Mouse (Mus musculus) MEL-GATA-1-ER (cell line): ENCODE results near the gene Tbcb.
"Not testable (repeated sequence)": the region's sequence is repeated elsewhere in the genome, so short reads cannot be mapped to it uniquely, and the experiment has no call there.

Experiments used
- DNase-seq: peaks from one replicate; pipeline ENCODE4 v3.0.0-alpha.2; 2012; ENCODE audit warnings: low read depth; ENCODE audit errors: extremely low read depth

Gene Tbcb

DNA sequence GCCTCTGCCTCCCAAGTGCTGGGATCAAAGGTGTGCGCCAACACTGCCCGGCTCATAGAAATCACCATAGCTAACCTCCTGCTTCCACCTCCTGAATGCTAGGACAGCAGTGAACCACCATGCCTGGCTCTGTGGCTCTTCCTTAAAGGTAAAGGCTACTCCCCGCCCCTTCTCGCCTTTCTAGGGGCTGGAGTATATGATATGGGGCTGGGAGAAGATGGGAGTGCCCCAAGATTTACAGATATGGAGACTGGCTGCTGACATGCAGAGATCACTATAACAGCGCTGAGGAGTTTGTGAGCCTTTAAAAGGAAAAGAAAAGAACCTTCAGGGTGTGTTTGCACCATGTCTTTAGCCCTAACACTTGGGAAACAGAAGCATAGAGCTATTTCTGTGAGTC is 9.9 kb downstream of the Tbcb start:
- no peak for DNase-seq

DNA sequence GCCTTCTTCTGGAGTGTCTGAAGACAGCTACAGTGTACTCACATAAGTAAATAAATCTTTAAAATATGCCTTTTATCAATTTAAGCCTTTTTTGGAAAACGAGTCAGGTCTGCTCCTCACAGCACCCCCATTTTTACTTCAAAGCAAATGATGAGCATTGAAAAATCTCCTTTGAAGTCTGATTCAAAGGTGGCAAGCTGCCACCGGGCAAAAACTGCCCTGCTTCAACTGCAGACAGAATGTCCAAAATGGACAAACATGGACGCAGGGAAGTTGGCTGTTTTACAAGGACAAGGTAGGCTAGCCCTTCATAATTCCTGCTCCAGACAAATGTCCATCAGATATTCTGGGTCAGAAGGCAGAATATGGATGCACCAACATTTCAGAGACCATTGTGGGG is 10.6 kb downstream of the Tbcb start:
- DNase-seq: no peak

DNA sequence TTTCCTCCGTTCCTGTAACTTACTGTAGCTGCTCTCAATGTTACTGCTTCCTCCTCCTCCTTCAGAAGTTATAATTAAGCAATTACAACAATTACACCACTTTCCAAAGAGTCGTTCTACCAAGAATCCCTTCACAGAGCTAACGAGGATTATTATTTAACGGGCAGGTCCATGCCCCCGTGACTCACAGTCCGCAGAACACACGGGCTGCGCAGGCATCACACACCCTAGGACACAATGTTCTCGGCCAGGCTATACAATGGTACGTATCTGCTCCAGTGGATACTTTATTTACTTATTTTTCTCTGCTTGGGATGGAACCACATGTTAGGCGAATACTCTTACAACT is 12.1 kb downstream of the Tbcb start:
- DNase-seq: no peak

DNA sequence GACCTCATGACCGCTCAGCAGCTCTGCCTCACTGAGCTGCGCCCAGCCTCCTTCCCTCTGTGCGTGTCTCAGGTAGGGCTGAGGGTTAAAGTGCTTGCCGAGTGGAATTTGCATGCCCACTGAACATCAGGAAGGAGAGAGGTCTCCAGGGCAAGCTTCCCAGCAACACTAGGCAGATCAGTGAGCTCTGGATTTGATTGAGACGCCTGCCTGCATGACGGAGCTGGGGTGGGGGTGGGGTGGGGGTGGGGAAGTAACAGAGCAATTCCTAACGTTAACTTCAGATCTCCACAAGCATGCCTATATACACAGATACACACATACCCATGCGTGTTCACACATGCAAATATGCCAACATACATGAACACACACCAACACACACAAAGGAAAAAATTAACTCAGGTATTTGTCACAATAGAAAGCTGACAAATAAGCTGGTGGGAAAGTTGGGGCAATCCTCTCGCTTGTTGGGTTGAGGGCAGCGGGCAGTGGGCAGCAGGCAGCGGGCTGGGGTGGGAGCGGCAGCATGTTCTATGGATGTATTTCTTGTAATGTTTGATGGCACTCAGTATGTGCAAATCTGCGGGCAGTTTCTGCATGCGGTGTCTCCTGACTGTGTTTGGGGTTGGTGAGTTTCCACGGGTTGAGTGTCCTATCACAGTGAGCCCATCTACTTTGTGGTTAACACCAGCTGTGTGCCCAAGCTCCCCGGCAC is 12.6 kb downstream of the Tbcb start:
- no peak for DNase-seq

DNA sequence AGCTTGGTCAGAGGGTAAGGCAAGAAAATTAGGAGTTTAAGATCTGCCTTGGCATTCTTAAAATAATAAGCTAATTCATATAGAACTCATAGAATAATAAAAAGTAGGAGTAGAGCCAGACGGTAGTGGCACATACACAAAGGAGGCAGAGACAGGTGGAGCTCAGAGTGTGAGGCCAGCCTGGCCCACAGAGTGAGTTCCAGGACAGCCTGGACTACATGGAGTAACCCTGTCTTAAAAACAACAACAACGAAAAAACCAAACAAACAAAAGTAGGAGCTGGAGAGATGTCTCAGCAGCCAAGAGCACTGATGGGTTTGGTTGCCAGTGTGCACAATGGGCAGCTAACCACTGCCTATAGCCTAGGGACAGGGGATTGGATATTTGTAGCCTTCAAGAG is 14.8 kb downstream of the Tbcb start:
- DNase-seq: no peak

DNA sequence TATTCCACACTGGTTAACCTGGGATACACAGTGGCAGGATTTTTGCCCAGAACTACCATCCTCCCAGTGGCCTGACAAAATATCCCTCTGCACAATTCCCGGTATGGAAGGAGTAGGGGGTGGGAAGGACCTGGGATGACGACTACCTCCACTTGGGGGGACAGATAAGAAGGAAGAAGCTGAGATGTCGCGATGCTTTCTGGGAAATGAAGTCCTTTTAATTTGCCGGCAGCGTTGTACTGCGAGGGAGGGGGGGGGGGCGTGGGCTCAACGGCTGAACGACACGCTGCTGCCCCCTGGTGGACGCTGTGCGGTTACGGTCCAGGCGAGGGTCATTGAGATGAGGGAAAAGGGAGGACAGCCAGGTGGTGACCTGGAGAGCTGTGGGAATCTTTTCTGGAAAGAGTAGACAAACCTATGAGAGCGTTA is 15.3 kb downstream of the Tbcb start:
- DNase-seq: peak; percentile 59

DNA sequence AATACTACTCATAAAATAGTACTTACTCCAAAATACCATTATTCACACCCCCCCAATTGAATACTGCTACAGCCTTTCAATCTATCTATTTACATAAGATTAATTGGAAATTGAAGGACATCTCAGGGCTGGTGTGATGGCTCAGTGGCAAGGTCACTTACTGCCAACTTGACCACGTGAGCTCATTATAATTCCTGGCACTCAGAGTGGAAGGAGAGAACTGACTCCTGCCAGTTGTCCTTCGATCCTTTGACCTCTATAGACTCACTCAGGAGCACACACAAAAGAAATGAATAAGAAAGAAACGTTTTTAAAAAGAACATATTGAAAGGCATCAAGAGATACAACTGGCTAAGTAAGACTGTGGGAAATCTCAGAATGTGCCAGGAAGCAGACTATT is 16.2 kb downstream of the Tbcb start:
- no peak for DNase-seq

DNA sequence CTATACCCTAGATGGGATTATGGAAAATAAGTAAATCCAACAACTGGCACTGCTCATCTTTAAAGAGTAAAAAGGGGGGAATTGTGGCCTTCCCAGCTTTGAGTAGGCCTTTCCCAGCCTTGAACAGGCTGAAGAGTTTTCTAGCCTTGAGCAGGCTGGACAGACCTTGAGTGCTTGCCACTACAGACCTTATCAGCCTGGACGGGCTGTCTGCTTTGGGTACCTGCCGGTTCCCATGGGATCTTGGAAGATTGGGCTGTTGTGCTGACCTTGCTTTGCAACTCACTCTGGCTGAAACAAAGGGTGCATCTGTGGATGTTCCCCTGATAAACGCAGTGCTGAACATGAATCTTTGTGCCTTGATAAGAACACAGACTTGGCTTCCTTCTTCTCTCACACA is 18.2 kb downstream of the Tbcb start:
- no peak for DNase-seq

DNA sequence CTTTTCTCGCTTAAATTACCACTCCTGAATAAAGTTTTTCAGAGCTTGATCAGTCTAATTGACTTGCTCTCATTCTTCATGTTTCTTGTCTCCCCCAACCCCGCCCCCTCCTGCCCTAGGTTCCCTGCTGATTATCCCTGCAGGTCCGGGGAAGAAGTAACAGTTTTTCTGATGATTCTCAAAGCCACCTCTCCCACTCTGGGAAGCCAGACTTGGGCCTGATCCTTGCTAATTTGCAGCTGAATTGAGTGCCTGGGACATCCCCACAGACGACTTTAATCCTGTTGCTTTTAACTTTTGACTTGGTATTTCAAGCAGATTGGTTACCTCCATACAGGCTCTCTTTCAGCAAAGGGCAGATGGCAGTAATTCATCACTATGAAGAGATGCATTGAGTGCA is 21.0 kb downstream of the Tbcb start:
- DNase-seq: no peak

DNA sequence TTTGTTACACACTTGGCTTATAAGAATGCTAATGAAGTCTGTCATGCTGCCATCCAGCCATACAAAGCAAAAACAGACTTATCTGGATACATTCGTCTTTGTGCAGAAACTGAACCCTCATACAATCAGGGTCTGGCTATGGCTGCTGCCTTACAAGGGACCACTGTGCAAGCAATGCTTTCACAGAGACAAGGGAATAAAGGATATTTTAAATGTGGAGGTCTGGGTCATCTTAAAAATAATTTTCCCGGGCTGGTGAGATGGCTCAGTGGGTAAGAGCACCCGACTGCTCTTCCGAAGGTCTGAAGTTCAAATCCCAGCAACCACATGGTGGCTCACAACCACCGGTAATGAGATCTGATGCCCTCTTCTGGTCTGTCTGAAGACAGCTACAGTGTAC is 25.7 kb downstream of the Tbcb start:
- not testable (repeated sequence) for DNase-seq

DNA sequence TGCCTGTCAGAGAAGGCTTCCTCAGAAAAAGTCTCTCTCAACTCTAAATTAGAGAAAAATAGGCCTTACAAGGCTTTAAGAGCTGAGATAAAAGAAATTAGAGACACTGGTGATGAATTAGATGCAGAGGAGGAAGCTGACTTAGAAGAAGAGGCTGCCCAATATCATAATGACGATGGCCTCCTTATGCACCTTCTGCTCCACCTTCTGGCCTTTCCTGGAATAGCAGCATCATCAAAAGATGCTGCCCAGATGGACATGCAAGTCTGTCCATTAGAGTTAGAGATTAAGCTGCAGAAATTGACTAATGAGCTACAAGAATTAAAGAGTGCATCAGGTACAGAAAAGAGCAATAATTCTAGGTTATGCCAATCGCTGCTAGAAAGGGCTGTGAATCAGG is 26.7 kb downstream of the Tbcb start:
- peak; percentile 64 for DNase-seq

DNA sequence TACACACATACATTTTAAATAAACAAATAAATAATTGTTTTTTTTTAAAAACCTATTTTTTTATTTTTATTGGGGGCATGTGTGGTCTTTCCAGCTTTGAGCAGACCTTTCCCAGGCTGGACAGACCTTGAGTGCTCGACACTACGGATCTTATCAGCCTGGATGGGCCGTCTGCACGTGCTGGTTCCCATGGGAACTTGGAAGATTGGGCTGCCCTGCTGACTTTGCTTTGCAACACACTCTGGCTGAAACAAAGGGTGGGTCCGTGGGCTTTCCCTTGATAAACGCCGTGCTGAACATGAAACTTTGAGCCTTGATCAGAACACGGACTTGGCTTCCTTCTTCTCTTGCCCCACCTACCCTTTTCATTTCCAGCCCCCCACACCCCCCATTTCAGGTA is 27.7 kb downstream of the Tbcb start:
- no peak for DNase-seq

DNA sequence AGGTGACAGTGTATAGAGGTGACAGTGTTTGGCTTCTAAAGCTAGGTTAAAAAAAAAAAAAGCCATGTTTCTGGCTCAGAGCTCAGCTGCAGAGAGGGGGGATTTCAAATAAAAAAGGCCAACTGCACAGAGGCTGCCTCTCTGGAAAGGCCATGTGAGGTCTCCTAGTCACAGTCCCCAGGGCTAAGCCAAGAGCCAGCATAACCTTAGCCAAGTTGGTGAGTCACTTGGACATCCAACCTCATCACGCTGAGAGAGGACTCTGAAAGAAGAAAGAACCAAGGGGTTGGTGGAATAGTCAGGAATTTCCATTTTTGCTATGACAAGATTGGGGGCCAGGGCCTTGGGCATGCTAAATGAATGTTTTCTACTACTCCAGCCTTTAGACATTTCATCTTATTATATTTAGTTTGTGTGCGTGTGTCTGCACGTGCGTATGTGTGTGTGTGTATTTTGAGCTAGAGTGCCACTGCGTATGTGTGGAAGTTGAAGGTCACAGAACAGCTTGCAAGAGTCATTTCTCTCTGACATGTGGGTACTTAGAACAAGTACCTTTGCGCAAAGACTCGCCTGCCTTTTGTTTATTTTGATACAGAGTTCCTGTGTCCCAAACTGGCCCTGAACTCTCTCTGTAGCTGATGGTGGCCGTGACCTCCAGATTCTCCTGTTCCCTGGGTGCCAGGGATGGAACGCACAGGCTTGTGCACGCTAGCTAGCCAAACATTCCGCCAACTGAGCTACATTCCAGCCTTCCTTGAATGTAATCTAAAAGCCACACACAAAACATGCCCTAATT is 29.0 kb downstream of the Tbcb start:
- DNase-seq: no peak

DNA sequence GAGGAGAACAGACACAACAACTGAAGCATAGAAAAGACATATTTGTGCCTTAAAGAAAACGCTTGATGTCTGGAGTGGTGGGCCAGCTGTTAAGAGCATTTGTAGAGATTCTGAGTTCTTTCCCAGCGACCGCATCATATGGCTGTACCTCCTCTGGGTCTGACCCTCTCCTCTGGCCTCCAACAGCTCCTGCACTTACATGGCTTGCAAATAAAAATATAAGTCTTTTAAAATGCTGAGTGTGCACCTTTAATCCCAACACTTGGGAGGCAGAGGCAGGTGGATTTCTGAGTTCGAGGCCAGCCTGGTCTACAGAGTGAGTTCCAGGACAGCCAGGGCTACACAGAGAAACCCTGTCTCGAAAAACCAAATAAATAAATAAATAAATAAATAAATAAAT is 31.4 kb downstream of the Tbcb start:
- not testable (repeated sequence) for DNase-seq

DNA sequence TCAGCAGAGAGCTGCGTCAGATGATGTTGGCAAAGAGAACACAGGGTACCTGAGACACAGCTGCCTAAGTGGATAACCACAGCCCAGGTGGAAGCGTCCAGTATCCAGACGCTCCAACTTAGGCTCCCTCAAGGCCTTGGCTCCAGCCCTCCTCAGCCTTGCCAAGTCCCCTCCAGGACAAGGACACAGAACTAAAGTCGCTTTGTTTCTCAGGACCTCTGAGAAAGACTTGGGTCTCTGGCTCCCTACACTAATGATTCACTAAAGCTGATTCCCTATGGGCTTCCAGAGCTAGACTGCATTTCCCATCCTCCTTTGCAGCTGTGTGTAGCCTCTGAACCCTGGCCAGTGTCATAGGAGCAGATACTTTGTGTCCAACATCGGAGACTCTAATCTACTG is 31.9 kb downstream of the Tbcb start:
- DNase-seq: no peak

DNA sequence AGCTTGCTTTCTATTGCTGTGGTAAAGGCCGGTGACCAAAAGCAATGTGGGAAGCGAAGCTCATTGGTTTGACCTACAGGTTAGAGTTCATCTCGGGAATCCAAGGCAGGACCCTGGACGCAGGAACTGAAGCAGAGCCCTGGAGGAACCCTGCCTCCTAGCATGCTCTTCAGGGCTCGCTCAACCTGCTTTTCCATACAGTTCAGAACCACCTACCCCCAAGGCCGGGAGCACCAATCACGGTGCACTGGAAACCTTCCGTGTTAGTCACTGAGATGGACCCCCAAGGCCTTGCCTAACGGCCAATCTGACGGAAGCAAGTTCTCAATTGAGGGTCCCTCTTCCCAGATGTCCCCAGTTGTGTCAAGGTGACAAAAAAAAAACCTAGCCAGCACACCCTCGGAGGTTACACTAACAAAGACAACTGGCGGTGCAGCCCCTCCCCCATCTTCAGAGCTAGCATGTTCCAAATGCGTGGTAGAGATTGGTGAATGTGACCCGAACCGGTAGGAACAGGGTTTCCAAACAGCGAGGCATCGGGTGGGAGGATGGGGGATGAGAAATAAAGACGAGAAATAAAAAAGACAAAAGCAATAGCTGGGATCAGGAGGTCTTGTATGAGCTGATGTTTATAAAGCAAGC is 32.5 kb downstream of the Tbcb start:
- DNase-seq: no peak

DNA sequence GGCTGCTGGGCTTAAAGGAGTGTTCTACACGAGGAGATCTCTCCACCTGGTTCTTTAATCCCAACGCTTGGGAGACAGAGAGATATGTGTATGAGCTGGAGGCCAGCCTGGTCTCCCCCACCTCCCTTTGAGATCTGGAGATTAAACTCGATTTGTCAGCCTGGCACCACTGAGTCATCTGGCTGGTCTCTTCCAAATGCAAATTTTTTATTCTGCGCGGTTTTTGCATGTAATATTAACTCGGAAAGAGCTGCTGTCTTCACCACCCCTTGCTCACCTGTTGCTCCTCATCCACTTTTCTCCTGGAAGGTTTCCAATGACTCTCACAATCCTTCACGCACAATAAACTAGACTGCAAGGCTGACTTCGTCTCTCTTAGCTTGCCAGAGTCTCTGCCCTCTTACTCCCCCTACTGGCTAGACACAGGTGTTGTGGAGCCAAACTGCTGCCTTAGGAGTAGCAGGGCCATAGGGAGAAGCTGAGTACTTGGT is 33.5 kb downstream of the Tbcb start, which contains the start of gene Capns1:
Capns1 (minus strand) TSS at position 331 of the 491 bp plus-strand sequence.
- peak; percentile 71 for DNase-seq

DNA sequence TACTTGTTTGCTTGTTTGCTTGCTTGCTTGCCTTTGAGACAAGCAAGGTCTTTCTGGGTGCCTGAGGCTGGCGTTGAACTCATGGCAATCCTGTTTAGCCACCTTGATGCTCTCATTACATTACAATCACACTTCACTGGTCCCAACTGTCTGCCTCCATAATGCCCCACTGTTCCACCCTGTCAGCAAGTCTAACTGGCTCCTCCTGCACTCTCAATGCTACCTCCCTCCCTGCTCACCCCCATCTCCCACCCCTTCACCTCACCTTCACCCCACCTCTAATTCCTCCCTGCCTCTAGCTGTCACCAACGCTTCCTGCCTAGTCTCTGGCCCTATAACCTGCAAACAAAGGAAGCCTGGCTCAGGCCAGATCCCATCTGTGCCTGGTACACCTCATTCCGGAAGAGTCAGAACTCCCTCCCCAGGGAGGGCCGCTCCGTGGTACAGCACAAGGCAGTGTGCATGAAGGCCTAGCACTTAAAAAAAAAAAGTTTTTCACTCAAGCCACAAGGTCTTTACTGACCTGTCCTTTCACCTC is 34.4 kb downstream of the Tbcb start:
- DNase-seq: no peak

DNA sequence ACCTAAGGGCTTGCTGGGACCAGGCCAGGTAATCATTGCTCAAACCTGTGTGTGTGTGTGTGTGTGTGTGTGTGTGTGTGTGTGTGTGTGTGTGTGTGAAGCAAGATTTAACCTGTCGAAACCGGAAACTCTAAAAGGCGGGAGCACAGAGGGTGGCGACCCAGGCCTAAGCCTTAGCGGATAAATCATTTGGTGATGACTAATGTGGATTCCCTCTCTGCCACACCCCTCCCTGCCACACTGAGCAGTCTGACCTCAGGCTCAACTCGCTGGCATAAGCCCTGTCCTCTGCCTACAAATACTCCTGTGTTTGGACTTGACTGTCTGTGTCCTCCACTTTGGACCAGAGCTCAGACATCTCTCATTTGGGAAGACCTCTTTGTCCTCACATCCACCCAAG is 35.9 kb downstream of the Tbcb start:
- DNase-seq: no peak

DNA sequence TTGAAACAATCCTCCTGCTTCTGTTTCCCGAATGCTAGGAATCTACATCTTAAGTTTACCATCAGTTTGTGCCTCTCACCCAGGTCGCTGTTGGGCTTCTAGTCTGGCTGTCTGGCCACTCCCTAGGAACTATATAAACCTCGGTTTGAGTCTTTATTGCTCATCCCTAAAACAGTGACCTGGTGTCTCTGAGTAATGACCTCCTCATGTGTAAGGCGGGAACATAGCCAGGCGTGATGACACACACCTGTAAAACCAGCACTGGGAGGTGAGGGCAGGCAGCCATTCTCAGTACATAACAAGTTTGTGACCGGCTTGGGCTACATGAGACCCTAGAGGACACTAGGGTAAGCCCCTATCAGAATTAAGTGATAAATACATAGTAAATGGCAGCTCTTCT is 36.6 kb downstream of the Tbcb start:
- no peak for DNase-seq

DNA sequence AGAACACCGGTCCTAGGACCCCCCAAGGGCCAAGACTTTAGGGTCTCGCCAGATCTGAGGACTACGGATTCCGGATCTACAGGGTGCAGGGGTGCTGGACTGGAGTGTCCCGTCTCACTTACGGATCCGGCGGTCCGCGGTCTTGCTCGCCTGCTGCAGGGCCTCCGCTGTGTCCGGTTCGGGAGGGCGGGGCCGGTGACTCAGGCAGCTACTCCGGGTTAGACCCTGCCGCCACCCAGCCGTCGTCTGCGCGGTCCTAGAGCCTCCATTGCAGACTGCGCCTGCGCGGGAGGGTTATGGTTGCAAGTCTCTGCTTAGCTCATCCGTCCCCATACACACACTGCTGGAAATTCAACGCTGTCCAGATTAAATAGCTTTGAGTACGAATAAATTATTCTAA is 37.2 kb downstream of the Tbcb start:
- peak; percentile 80 for DNase-seq
